Mouse (Mus musculus) left cerebral cortex, postnatal 25 days (tissue): Measurements from ENCODE around the gene Pip5k1c. TPM values are rescaled to one million over a fixed set of nuclear protein-coding genes. Genes with fewer than 3 reads are reported as not detected.

ENCODE experiments used
- DNase-seq, 2 experiments: peaks; one replicate each; pipeline ENCODE4 v3.0.0; 2022; ENCODE audit warnings: low spot score in 2 of 2, mixed read lengths in 1 of 2
- intact Hi-C: fragments of 180-260 bp; cut with DNase I; formaldehyde crosslinking; loops from one replicate; pipeline ENCODE4 v1.15.1; 2025
- total RNA-seq, 2 experiments: library from RNA; stranded (reverse); gene quantifications; 2 replicates each; pipeline ENCODE4 v1.2.3; 2021

The Pip5k1c gene
- total RNA-seq, 2 experiments from 2014 or later: 402 to 420 TPM

DNA sequence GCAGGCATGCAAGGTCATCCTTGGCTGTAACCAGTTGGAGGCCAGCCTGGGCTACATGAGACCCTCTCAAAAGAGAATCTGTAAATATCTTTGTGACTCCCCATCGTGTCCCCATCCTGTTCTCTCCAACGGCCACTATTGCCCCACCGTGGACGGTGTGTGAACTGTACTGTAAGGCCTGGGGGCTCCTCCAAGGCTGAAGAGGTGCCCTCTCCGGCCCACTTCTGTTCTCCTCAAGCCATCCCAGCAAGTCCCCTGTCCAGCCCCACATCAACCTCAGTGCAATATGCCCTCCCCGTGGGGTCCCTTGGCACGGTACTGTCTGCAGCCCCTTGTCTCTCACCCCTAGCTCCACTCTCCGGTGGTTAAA is 26.6 kb downstream of the Pip5k1c start:
- intact Hi-C loops: no loop called here
- DNase-seq: no peak

DNA sequence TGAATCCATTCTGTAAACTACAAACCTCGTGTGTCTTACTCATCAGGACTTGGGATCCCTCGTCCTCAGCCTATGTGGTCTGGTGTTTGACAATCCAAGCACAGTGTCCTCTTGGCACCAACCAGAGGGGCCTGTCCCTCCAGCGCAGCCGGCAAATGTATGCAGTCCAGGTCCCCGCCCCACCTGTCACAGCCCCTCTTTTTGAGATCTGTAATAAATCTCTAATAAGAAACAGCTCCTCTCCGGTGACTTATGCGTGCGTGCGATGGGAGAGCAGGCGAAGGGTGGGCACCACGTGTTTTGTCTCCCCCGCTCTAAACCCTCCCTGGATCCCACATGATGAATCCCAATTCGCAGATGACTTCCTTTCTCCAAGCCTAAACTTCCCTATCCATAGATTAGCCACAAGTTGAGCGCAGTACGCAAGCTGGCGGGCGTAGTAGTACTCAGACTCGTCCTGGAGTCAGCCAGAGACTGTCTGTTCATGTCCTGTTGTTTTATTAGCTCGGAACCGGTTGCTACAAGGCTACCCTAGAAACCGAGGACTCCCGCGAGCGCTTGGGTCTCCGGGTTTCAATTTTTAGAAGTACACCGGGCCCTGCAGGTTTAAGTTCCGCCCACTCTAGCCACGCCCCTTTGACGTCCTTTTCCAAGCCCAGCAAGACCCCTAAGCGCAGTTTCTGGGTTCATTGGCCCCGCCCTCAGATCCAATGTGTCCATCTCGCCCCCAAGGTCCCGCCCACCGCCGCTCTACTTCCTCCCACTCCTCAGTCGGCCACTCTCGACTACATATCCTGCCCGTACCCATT is 27.2 kb downstream of the Pip5k1c start:
- intact Hi-C loops: no loop called here

DNA sequence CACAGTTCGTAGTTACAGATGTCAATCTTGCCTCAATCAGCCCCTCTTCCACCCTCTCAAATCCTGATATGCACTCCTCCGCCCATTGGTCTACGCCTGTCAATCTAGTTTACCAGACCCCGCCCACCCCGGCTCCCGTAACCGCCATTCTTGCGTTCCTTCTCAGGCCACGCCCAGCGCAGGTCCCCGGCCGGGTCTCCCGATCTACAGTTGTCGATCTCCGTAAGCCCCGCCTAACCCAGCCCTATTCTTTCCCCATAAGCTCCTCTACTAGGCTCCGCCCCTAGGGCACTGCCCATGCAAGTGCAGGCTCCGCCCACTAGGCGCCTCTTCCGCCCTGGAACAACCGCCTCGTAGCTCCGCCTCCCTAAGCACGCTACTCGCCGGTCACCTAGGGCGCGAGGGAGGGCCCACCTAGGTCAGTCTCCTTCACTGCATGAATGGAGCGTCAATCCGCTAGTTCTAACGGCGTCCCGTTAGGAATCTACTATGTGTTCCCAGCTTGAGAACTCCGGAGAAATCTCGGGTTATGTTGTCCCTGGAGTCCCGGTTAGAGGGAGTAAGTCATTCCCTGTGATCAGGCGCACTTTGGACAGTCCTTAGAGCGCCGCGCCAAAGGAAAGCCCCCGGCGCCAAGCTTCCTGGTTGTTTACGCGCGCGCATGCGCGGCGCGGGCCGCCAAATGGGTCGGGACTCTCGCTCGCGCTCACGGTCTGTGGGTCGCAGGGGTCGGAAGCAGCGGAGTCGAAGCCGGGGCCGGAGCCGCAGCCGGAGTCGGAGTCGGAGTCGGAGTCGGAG is 28.0 kb downstream of the Pip5k1c start, which contains the start of gene Cactin:
Gene Cactin, plus strand, starts transcription at position 554 of the 798 bp plus-strand sequence.
- intact Hi-C loops: no loop called here

More for the DNA sequence above, 27.2 kb downstream of the Pip5k1c start:
- no peak for DNase-seq

DNA sequence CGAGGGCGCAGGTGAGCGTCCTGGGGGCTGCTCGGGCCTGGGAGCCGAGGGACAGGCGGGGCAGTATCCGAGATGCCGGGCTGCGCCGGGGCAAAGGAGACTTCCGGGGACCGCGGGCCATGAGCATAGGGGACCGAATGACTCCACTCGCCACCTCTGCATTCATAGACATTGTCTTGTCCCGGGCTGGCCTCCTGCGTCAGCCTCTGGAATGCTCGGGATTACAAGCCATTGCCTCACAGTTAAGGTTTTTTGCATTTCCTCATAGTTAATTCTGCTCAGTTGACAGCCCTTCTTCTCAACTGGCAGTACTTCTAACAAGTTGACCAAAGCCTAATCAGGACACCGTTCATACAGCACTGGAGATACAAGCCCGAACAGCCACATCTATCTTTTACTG is 28.7 kb downstream of the Pip5k1c start:
- intact Hi-C loops: no loop called here
- DNase-seq: no peak

More for the DNA sequence above, 28.0 kb downstream of the Pip5k1c start, which contains the start of gene Cactin:
- peak; percentile 98 to 100 for DNase-seq

DNA sequence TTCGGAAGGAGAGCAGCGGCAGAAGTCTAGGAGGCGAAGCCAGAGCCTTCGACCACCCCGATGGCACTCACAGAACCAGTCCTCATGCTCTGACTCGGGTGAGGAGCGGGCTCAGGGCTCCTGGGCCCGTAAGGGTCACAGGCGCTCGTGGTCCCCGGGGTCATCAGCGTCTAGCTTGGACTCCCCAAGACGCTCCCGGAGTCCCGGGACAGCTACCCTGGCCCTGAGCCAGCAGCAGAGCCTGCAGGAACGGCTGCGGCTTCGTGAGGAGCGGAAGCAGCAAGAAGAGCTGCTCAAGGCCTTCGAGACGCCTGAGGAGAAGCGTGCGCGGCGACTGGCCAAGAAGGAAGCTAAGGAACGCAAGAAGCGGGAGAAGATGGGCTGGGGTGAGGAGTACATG is 29.7 kb downstream of the Pip5k1c start:
- intact Hi-C loops: no loop called here

DNA sequence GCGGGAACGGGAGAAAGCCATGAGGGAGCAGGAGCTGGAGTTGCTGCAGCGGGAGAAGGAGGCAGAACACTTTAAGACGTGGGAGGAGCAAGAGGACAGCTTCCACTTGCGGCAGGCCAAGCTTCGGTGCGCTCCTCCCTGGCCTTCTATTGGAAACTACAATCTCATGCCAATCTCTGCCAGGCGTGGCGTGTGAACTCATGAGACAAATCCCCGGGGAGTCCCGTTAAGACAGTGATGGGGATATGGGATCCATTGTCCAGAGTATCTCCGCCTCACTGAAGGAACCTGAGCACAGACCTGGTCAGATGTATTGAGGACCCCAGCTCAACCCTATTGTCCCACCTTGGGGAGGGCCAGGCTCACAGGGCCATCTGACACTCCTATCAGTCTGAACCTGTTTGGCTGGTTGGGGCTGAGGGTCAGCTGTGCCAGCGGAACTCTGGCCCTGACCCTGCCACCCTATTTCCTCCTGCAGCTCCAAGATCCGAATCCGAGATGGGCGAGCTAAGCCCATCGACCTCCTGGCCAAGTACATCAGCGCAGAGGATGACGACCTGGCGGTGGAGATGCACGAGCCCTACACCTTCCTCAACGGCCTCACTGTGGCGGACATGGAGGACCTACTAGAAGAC is 30.5 kb downstream of the Pip5k1c start:
- DNase-seq: no peak
- intact Hi-C loops: no loop called here

More for the DNA sequence above, 29.7 kb downstream of the Pip5k1c start:
- DNase-seq: no peak

DNA sequence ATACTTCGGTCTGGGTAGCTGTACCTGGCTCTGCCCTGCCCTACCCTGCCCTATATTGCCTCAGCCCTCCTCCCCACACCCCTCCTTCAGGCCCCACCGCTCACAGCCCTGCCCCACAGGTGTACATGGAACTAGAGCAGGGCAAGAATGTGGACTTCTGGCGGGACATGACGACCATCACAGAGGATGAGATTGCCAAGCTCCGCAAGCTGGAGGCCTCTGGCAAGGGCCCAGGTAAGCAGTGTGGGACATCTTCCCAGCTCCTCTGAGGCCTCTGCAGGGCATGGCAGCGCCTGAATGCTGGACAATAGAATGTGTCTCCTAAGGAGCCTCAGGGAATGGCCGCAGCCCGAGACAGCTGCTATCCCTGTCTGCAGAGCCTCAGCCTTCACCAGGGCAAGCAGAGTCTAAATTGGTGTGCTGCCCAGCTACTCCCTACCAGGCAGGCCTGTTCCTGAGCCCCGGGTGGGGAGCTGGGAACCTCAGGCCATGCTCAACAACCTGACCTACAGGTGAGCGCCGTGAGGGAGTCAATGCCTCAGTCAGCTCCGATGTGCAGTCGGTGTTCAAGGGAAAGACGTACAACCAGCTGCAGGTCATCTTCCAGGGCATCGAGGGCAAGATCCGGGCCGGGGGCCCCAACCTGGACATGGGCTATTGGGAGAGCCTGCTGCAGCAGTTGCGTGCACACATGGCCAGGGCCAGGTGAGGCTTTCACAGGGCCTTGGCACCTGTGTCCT is 31.2 kb downstream of the Pip5k1c start:
- intact Hi-C loops: no loop called here
- DNase-seq: no peak

DNA sequence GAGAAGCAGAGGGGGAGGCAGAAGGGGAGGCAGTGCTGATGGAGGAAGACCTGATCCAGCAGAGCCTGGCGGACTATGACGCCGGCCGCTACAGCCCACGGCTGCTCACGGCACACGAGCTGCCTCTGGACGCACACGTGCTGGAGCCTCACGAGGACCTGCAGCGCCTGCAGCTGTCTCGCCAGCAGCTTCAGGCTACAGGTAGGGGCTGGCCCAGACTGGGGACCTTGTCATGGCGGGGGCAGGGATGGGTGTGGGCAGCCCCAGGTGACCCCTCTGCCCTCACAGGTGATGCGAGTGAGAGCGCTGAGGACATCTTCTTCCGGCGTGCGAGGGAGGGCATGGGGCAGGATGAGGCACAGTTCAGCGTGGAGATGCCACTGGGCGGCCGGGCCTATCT is 32.4 kb downstream of the Pip5k1c start:
- intact Hi-C loops: no loop called here
- DNase-seq: no peak

DNA sequence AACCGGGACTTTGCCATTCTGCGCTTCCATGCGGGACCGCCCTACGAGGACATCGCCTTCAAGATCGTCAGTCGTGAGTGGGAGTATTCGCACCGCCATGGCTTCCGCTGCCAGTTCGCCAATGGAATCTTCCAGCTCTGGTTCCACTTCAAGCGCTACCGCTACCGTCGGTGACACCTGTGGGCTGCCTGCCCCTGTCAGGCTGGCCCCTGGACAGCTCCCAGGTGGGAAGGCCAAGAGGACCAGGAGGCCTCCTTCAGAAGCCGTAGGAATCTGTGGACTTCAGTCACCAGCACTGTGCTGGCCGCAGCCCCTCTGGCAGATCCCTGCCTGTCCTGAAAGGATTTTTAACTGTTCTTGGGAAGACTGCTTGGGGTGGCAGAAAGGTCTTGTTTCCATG is 33.0 kb downstream of the Pip5k1c start:
- no peak for DNase-seq
- intact Hi-C loops: no loop called here

DNA sequence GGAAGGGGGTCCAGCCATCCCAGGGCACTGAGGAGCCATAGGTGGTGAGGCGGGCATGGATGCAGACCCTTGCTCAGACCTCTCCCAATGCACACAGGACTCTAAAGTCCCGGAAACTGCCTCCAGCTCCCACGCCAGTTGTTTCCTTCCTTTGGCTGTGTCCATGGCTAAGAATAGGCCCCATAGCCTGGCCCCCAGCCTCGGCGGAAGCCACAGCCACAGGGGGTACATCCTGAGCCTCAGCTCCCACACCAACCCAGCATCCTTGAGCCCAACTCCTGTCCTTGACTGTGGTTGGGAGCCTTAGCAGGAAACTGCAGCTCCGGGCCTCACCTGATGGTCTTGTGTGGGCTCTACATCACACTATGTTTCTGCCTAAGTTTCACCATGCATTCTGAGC is 34.1 kb downstream of the Pip5k1c start:
- no peak for DNase-seq
- intact Hi-C loops: no loop called here

DNA sequence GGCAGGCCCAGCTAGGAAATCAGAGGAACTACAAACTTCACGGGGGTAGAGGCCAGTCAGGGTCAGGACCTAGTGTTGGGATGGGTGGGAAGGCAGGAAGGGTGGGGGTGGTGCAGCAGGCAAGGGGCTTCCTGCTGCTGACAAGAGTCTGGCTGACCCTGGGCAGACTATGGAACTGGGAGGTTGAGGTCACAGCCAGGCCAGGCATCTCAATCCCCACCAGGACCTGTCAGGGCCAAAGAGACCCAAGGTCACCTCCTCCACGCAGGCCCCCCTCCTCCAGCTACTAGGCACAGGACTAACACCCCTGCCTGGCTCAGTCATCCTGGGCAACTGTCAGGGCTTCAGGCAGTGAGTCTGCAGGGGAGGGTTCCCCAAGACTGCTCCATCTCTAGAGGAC is 35.2 kb downstream of the Pip5k1c start:
- intact Hi-C loops: no loop called here
- DNase-seq: no peak

DNA sequence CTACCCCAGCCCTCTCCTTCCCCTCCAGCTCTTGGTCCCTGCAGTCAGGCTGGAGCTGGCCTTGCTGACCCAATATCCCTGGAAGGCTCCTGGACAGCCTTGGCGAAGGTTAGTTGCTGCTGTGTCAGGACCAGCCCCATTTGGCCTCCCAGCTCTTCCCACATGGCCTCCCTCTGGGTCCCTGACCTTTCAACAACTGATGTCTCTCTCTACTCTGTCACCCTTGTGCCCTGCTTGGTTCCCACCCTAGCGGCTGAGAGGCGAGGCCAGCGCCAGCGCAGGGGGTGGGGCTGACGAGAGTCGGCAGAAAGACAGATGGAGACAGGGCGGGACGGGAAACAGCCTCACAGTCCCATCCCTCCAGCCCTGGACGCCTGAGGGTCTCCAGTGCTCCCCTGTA is 35.6 kb downstream of the Pip5k1c start, which contains the start of gene Tbxa2r:
Gene Tbxa2r, plus strand, starts transcription at position 346 of the 400 bp plus-strand sequence.
- intact Hi-C loops: no loop called here
- DNase-seq: no peak

DNA sequence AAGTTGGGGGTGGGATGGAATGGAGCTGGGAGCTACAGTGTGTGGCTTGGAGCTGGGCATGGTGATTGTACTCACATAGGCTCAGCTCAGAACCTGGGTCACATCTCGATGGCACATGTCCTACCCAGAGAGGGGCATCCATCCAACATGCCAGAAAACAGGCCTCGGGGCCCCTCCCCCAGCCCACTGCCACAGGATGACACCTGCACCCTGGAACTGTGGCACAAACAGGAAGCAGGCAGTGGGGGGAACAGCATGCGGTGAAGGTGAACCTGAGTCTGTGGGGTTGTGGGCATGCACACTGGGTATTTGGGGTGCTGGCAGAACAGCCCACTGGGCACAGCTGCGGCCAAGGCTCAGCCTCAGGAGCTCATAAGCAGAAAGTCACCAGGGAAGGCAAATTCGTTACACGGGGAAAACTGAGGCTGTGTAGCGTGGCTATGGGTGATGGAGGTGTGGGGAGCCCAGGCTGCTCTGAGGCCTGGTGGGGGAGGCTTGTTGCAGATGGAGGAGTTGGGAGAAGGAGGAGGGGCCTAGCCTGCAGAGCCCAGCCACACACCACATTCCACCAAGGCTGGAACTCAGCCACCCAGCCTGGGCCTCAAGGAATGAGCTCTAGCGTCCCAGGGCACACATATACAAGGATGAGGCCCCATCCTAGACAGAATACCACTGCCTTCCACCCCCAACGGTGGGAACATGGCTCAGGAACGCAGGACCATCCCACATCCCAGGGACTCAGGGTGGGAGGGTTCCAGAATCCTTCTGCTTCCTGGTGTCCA is 36.6 kb downstream of the Pip5k1c start:
- intact Hi-C loops: no loop called here
- DNase-seq: no peak

DNA sequence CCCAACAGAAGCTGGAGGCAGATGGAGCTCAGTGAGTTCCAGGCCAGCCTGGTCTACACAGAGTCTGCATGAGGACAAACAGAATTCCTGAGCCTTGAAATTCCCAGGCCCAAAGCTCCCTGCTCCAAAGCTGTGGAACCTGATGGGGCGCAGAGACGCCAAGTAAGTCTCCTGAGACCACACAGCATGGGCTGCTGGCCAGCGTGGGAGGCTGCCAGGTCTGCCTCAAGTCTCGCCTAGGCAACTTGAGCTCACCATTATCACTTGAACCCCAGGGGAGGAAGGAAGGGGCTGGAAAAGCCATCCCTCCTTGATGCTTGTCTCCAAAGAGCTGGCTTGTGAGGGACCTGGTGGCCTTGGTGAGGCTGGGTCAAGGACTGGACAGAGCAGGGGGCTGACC is 37.2 kb downstream of the Pip5k1c start:
- DNase-seq: no peak
- intact Hi-C loops: no loop called here

DNA sequence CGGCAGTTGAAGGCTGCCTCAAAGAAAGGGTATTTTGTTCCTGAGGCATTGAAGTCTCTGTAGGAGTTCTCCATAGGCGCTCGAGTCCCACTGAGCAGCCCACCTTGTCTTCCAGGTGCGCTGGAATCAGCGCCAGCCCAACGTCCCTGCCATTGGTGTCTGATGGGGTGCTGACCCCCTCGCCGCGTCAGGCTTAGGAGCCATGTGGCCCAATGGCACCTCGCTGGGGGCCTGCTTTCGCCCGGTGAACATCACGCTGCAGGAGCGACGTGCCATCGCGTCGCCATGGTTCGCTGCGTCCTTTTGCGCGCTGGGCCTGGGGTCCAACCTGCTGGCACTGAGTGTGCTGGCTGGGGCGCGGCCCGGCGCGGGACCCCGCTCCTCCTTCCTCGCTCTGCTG is 39.5 kb downstream of the Pip5k1c start:
- DNase-seq: no peak
- intact Hi-C loops: no loop called here

DNA sequence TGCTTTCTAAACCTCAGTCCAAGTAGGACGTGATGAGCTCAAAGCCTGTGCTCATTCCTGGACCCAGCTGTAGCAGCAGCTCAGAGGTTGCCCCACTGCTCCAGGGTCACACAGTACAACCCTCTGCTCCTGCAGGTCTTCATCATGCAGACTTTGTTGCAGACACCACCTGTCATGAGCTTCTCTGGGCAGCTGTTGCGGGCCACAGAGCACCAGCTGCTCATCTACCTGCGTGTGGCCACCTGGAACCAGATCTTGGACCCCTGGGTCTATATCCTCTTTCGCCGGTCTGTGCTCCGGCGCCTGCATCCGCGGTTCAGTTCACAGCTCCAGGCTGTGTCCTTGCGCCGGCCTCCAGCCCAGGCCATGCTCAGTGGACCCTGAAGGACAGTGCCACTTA is 41.6 kb downstream of the Pip5k1c start:
- intact Hi-C loops: no loop called here
- no peak for DNase-seq

DNA sequence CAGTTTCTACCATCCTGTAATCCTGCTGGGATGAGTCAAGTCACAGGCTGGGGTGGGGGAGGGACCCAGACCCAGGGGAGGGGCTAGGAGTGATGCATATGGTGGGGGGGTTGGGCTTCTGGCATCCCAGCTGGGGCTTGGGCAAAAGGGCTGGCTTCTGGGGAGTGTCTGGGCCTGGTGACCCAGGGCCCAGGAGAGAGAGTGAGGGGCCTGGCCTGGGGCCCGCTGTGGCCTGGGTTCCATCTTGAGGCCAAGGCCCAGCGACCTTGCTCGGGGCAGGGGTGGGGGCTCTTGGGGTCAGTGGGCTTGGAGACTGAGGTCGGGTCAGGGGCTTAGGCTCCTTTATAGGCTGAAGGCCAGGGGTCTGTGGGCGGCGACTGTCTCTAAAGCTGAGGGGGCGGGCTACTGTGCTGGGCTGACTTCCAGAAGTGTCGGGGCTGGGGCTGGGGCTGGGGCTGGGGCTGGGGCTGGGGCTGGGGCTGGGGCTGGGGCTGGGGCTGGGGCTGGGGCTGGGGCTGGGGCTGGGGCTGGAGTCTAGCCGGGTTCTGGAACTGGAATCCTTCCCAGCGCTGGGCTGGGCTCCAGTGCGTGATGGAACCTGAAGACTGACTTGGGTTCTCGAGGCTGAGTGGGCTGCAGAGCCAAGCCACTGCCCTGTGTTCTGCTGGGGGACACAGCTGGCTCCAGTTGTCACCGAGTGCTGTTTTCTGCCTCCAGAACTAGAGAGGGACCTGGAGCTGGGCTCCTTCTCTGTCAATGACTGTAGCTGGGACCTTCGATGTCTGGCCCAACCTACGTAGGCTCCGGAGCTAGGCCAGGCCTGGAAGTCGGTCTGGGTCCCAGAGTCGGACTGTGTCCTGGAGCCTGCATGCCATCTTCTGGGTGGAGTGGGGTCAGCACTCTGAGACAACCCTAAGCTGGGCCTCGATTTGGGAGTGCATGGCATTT is 42.9 kb downstream of the Pip5k1c start:
- intact Hi-C loops: no loop called here
- no peak for DNase-seq

DNA sequence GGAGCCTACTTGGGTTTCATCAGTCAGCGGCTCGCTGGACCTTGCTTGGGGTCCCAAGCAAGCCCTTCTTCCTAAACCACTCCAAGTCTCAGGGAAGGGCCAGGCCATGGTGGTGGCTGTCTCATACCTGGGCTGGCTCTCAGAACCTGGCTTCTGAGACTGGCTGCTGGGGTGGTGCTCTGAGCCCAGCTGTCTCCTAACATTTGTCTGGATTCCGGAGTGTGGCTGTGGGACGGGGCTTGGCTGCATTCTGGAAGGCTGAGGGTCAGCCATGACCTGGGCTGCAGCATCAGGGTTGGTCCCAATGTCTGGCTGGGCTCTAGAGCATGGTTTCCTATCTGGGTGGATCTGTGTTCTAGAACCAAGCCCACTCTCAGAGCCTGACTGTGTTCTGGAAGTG is 43.8 kb downstream of the Pip5k1c start:
- DNase-seq: no peak
- intact Hi-C loops: no loop called here
